Mouse (Mus musculus) bone marrow macrophage, adult 2 months (primary cell): ENCODE results near the gene Sel1l3.

ENCODE experiments used
- CTCF ChIP-seq: IDR thresholded peaks from 2 replicates; pipeline ENCODE4 v1.5.1; 2012; ENCODE audit warnings: low read depth, mild to moderate bottlenecking, low read length, moderate library complexity
- POLR2A ChIP-seq: IDR thresholded peaks from 2 replicates; pipeline ENCODE4 v1.6.1; 2012; ENCODE audit warnings: mild to moderate bottlenecking, low read depth, low read length, borderline replicate concordance

- TF ChIP-seq CTCF (no peak), POLR2A (no peak)
Measured at GRCm38 (mm10) chr5:53114616-53115267, 99.0 kb downstream of the Sel1l3 start.
